Mouse (Mus musculus) embryo, embryonic 11.5 days (tissue): ENCODE measurements around the gene Ucp1.
"Not testable (repeated sequence)": the region's sequence is repeated elsewhere in the genome, so short reads cannot be mapped to it uniquely, and the experiment has no call there.

Source experiments
- DNase-seq: peaks from one replicate; pipeline ENCODE4 v3.0.0-alpha.2; 2012; ENCODE audit warnings: low read depth, low spot score

The Ucp1 gene

GRCm38 (mm10) chr8:83290176-83290575 lies at the start of gene Ucp1:
Gene Ucp1 (plus strand): TSS chr8:83290352.
- DNase-seq = no peak

- DNase-seq = no peak
These were observed 46.0 kb upstream of the Ucp1 start for GRCm38 (mm10) chr8:83244151-83244550.

GRCm38 (mm10) chr8:83250858-83251257 lies 39.3 kb upstream of the Ucp1 start:
- no peak for DNase-seq

GRCm38 (mm10) chr8:83251362-83252246 lies 38.5 kb upstream of the Ucp1 start:
- no peak for DNase-seq

- DNase-seq = no peak
These were observed 37.4 kb upstream of the Ucp1 start for GRCm38 (mm10) chr8:83252791-83253190.

GRCm38 (mm10) chr8:83257631-83258030 lies 32.5 kb upstream of the Ucp1 start:
- DNase-seq = no peak

- DNase-seq = peak; percentile 48
These were observed 29.5 kb upstream of the Ucp1 start for GRCm38 (mm10) chr8:83260418-83261215.

- no peak for DNase-seq
These were observed 19.0 kb upstream of the Ucp1 start for GRCm38 (mm10) chr8:83271172-83271571.

- no peak for DNase-seq
These were observed 17.7 kb upstream of the Ucp1 start for GRCm38 (mm10) chr8:83272464-83272863.

GRCm38 (mm10) chr8:83274470-83274869 lies 15.7 kb upstream of the Ucp1 start:
- DNase-seq = no peak

GRCm38 (mm10) chr8:83278431-83278830 lies 11.7 kb upstream of the Ucp1 start:
- DNase-seq = no peak

GRCm38 (mm10) chr8:83285391-83285790 lies 4.8 kb upstream of the Ucp1 start:
- no peak for DNase-seq

- no peak for DNase-seq
These were observed 7.2 kb downstream of the Ucp1 start for GRCm38 (mm10) chr8:83297375-83297774.

- no peak for DNase-seq
These were observed 10.0 kb downstream of the Ucp1 start for GRCm38 (mm10) chr8:83300135-83300534.

- DNase-seq = no peak
These were observed 14.8 kb downstream of the Ucp1 start for GRCm38 (mm10) chr8:83304946-83305345.

GRCm38 (mm10) chr8:83309836-83310235 lies 19.7 kb downstream of the Ucp1 start:
- DNase-seq = no peak

- not testable (repeated sequence) for DNase-seq
These were observed 24.9 kb downstream of the Ucp1 start for GRCm38 (mm10) chr8:83315084-83315483.

- DNase-seq = no peak
These were observed 25.5 kb downstream of the Ucp1 start for GRCm38 (mm10) chr8:83315691-83316090.

GRCm38 (mm10) chr8:83320543-83320942 lies 30.4 kb downstream of the Ucp1 start:
- no peak for DNase-seq

GRCm38 (mm10) chr8:83322374-83322773 lies 32.2 kb downstream of the Ucp1 start:
- no peak for DNase-seq

- no peak for DNase-seq
These were observed 32.9 kb downstream of the Ucp1 start for GRCm38 (mm10) chr8:83323056-83323455.

- DNase-seq = no peak
These were observed 37.7 kb downstream of the Ucp1 start for GRCm38 (mm10) chr8:83327889-83328288.

- peak; percentile 11 for DNase-seq
These were observed 41.4 kb downstream of the Ucp1 start for GRCm38 (mm10) chr8:83331567-83331898.
